Mouse (Mus musculus): ENCODE data around the gene Hist2h2ab.
"Not testable (repeated sequence)": the region's sequence is repeated elsewhere in the genome, so short reads cannot be mapped to it uniquely, and the experiment has no call there.

The Hist2h2ab gene

DNA sequence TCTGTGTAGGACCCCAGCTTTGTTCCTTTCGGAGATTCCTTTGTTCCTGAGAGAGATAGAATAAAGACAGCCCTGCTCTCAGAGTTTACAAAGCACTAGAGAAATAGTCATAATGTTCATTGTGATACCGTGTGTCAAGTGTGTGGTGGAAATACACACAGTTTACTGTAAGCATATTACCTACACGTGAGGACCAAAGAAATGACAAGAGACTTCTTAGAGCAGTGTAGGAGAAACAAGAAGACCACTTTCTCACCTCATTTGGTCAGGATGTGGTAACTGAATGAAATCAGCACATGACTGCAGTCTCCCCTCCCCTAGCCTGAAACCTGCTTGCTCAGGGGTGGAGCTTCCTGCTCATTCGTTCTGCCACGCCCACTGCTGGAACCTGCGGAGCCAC is 21.5 kb upstream of the Hist2h2ab start:
- DNase-seq (ENCODE audit: low spot score) = peak; percentile 85

GRCm38 (mm10) chr3:96198601-96199251 is 20.9 kb upstream of the Hist2h2ab start:
- not testable (repeated sequence) for DNase-seq (ENCODE audit: low spot score)

DNA sequence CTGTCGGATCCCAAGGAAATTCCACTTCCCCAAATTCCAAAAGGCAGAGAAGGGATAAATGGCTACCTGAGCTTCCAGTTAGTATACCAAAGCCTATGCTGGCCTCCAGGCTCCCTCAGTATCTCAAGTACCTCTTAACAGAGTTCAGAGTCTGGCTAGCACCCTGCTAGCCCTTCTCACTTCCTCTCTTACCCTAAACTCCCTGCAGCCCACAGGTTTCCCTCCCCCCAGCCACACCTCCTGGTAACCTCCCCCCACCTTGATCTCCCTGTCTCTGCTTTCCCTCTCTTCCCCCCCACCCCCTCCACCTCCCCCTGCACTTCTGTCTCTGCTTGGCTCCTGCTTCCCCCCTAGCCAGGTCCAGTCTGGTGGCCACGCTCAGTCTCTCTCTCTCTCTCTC is 19.9 kb upstream of the Hist2h2ab start:
- DNase-seq (ENCODE audit: low spot score) = no peak

DNA sequence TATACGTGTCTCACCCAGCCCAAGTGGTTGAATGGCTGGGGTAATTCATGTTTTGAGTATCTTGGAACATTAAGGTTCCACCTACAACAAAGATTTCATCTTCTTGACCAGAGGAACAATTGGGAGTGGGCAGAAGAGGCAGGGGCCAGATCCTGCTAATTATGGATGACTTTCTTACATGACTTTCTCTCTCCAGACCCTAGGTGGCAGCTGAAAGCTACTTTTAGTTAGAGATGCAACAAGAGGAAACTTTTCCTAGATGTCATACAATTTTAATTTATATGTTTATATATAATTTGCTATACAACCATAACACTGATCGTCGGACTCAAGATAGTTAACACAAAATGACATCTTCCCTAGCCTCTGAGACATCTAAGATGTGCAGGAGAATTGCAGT is 11.8 kb upstream of the Hist2h2ab start:
- no peak for DNase-seq (ENCODE audit: low spot score)

DNA sequence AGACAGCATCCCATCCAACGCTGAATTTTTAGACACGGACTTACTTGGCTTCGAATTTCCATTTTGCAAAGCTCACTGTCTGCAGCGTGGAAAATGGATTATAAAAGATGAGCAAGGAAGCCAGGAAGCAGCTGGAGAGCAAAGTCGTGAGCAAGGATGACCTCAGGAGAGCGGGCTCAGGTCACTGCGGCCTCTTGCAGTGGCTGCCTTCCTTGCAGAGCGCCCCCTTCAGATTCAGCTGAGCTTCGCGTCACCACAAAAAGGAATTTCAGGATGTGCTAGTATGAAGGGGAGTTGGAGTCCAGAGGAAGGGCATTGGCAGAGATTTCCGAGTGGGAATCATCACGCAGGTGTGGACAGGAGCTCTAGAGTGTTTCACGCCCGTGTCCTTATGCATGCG is 10.4 kb upstream of the Hist2h2ab start:
- no peak for DNase-seq (ENCODE audit: low spot score)

GRCm38 (mm10) chr3:96219191-96219641 is 449 bp upstream of the Hist2h2ab start:
- DNase-seq (ENCODE audit: low spot score) = peak; percentile 54

GRCm38 (mm10) chr3:96220131-96220764 is 583 bp downstream of the Hist2h2ab start:
- DNase-seq (ENCODE audit: low spot score) = not testable (repeated sequence)

DNA sequence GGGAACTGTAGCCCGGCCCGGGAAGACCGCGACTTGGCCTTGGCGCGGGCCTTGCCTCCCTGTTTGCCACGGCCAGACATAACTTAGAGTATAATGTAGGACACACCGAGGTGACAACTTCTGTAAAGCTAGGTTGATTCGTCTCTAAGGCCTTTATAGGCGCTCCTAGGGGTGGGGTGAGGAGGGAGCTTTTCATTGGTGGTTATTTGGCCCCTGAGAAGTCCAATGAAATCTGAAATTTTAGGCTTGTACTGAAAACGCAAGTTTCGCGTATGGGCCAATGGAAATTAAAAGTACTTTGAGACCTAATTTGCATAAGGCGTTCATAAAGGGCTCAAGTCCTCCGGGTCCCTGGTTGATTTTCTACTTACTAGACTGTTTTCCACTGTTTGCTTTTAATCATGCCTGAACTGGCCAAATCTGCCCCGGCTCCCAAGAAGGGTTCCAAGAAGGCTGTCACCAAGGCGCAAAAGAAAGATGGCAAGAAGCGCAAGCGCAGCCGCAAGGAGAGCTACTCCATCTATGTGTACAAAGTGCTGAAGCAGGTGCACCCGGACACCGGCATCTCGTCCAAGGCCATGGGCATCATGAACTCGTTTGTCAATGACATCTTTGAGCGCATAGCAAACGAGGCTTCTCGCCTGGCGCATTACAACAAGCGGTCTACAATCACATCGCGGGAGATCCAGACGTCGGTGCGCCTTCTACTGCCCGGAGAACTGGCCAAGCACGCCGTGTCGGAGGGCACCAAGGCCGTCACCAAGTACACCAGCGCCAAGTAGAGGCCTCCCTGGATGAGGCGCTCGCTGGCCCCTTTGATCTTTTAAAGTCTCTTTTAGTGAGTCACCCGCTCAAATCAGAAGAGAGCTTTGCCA is 1.3 kb downstream of the Hist2h2ab start, which contains the start of the genes Hist2h2ac and Hist2h2be:
Gene Hist2h2ac (minus strand): TSS at position 116 of the 875 bp plus-strand sequence.
Gene Hist2h2be (plus strand): TSS at position 355 of the 875 bp plus-strand sequence.
- peak; percentile 85 for DNase-seq (ENCODE audit: low spot score)

DNA sequence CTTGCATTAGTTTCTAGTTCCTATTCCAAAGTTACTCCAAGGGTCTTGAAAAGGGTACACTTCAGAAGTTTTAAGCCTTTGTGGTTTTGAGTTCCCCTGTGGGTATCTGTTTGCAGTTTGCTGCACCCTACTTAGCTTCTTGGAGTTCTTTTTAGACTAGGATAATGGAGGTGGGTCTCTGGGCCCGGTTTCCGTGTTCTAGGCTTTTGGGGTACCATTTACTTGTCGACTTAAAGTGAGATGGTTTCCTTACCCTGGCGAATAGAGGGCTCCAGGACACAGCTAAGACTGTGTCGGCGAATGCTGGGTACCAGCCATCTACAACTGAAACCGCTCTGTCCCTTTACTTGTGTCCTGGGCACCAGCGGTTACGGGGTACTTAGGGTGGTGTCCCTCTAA is 2.0 kb downstream of the Hist2h2ab start:
- DNase-seq (ENCODE audit: low spot score) = no peak

DNA sequence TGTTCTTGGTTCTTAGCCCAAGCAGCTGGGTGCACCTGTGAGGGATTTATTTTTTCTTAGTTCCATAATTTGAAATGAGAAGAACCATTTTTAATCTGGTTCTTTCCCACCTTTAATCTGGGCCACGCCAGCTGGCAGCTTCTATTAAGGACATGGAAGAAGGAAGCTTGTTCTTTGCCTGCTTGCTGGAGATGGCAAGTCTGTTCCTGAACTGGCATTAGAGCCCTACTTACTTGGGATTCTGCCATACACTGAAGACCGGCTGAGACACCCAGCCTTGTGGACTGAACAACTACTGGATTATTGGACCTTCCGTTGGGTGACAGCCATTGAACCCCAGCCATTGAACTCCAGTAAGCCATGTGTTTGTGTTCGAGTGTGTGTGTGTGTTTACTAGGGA is 3.1 kb downstream of the Hist2h2ab start:
- no peak for DNase-seq (ENCODE audit: low spot score)

DNA sequence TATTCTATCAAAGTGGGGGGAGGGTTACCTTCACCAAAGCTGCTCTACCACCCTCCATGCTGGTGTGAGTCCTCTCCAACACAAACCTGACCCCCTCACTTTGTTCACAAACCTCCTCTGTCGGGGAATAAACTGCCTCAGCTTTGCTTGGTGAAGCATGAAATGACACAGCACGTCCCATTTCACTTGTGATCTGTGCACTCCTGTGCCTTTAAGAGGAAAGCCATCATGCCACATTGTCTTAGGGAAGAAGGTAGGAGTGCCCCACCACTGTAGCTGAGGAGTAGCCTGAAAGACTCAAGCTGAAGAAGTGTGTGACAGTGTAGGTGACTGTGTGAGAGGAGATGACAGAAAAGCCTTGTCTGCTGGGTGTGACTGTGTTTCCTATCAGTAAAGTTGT is 5.8 kb downstream of the Hist2h2ab start:
- DNase-seq (ENCODE audit: low spot score) = no peak

DNA sequence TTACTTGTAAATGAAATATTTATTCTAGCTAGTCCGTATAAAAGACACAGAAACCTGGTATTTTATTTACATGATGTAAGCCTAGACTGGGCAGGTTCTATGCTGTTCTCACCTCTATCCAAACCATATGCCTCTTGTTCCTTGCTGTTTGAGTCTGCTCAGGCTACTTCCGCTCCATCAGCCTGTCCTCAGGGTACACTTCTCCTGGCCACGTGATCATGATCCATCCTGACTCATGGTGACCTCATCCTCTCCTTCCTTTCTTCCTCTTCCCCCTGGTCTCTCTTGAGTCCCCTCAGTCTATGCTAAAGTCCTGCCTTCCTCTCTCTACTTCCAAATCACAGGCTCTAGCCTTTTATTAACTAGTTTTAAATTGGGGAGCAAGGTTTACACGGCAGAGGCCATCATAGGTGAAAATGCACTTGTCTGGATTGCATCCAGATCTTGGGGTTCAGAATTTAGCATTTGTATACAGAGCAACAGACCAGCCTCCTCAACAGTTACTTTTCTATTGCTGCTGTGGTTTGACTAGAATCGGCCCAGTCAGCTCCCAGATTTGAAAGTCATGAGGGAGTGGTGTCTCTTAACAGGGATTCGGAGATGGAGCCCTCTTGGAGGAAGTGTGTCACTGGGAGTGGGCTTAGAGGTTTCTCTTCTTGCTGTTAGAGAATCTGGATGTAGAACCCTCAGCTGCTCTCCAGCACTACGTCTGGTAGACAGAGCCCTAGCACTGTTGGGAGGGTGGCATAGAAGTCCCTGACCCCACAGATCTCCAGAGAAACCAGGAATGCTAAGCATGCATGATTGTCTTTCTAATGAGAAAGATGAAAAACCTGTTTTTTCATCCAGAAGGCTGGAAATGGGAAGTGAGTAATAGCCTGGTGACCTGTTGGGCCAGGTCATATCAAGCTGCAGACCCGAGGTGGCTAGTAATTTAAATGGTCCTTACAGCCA is 7.3 kb downstream of the Hist2h2ab start:
- DNase-seq (ENCODE audit: low spot score) = no peak

- no peak for DNase-seq (ENCODE audit: low spot score)
Observed at GRCm38 (mm10) chr3:96228828-96229227, 9.2 kb downstream of the Hist2h2ab start.

DNA sequence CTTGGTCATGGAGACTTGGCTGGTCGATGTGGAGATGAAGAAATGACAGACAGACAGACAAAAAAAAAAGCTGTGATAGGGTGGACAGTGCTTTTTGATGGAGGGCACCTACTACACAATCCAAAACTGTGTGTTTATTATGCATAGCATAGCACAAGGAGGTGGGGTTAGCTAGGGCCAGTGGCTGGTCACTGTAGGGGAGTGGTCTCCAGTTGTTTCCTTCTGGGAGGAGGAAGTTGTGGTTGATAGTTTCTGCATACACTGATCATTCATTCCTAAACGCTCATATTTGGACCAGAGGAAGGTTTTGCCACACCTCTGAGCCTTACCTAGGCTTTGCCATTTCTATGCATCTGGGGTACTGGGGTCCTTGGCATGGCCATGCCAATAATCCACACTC is 10.7 kb downstream of the Hist2h2ab start:
- DNase-seq (ENCODE audit: low spot score) = no peak

GRCm38 (mm10) chr3:96230910-96231757 is 11.5 kb downstream of the Hist2h2ab start:
- DNase-seq (ENCODE audit: low spot score) = no peak

DNA sequence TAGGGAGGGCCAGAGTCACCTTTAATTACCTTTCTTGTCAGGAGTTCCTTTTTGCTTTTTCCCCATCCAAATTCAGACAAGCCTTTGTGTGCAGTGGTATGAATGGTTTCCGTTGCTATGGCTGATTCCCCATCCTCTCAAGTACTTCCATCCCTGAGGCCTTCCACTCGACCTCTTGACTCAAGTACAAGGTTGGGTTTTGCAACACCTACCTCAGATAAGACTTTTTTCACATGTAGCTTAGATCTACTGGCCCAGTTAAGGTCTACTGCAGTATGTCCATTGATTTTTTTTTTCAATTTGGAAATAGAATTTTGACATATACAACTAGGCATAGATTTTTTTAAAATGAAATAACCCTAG is 12.1 kb downstream of the Hist2h2ab start:
- no peak for DNase-seq (ENCODE audit: low spot score)

- DNase-seq (ENCODE audit: low spot score) = peak; percentile 27
Observed at GRCm38 (mm10) chr3:96234914-96235313, 15.2 kb downstream of the Hist2h2ab start.

GRCm38 (mm10) chr3:96235836-96236235 is 16.2 kb downstream of the Hist2h2ab start:
- DNase-seq (ENCODE audit: low spot score) = no peak

DNA sequence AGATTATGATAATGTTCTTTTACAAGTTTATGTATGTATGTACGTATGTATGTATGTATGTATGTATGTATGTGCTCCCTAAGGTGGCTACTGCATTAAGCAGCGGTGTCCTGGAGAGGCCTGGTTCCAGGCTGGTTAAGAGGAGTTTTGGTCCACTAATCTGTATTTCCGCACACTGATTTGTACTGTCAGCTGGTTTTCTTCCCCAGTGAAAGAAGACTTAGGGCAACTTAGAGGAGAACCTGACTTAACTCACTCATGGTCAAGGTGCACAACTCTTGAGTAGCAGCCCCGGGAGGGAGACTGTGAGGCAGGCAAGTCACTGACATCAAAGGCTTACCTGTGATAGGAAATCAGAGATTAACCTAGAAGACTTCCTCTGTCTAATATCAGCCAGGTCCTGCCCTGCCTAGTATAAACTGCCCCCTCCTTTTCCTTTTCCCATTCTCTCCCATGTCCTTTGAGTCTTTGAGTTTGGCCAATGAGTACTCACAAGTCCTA is 17.2 kb downstream of the Hist2h2ab start:
- DNase-seq (ENCODE audit: low spot score) = no peak

DNA sequence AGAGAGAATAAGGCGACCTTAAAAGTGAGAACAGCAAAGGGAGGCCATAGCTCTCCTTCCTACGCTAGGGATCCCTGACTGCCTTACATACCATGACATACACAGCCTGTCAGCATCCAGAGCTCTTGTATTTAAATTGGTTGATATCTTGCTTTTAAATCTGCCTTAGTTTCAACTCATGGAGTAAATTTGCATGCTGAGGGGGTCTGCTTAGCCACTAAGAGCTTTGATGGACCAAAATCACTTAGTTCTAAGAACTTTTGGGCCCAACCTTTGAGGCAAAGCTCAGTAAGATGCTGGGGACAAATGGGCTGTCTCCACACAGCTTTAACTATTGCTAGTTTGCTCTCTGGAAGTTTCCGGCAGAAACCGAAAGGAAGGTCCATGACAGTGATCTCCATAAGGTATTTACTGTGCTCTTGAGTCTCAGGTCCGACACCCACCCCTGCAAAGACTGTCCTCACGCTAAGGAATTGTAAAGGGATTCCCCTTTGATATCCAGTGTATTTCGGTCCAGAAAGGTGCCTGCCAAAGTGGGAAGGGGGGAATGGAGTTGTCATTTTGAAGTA is 17.8 kb downstream of the Hist2h2ab start:
- no peak for DNase-seq (ENCODE audit: low spot score)

All from T-cell, adult 2 months (primary cell).